Mouse (Mus musculus): ENCODE results near the gene Mlst8. TPM values are rescaled to one million over a fixed set of nuclear protein-coding genes. Genes with fewer than 3 reads are reported as not detected.

The Mlst8 gene
- total and polyA plus RNA-seq, 3 experiments: 10.0 to 24.7 (median 14.0) TPM

DNA sequence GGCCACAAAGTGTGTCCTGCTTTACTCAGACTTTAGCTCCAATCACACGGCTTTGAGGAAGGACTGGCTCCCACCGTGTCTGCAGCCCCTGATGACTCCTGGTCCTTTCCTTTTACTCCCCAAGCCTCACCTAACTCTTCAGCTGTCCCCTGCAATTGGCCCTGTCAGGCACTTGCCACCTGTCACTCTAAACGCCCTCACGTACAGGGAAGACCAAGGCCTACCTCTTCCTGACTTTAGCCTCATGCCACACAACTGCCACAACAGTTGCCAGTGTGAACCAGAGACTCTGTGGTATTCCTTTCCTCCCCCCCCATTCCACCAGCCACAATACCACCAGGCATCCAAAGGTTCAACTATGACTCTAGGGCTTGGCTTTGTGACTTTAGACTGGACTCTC is 41.6 kb upstream of the Mlst8 start:
- in situ Hi-C loops (cut with MboI; ENCODE audit: low pct_ligation_motif_present, low pct_unique_long_range_greater_than_20kb, low sequenced_read_pairs): no loop called here
- Histone ChIP-seq H3K4me3 (replicated peaks in 1 of 3; ENCODE audit: low read depth in 2 of 3, low read length in 2 of 3, poor library complexity in 1 of 3) (no peak overlapping the region), H3K9me3 (replicated peaks; ENCODE audit: low read length) (no peaks in the 10 kb centered on the region), H3K79me2 (replicated peaks; ENCODE audit: control insufficient read depth, extremely low read depth, insufficient read depth, poor library complexity, severe bottlenecking) (peaks cover 43% of the 10 kb centered on the region), H3K36me3 (replicated peaks in 1 of 2; ENCODE audit: control insufficient read depth in 1 of 2, insufficient read depth in 1 of 2, low read length in 1 of 2) (peaks cover 52 to 87% of the 10 kb centered on the region in 2 experiments), H3K27ac (ENCODE audit: insufficient read depth, low read depth) (no peak overlapping the region), H3K4me2 (ENCODE audit: insufficient read depth, low read depth, poor library complexity, severe bottlenecking) (no peak overlapping the region), H3K9ac (ENCODE audit: insufficient read depth, low read depth) (no peak overlapping the region), H3K4me1 (ENCODE audit: control insufficient read depth in 1 of 2, insufficient read depth in 2 of 2) (peaks cover 3 to 13% of the 10 kb centered on the region in 2 experiments; a peak in 3 of 4 replicates), H3K27me3 (replicated peaks) (no peaks in the 10 kb centered on the region)
- dilution Hi-C loops (cut with MboI; ENCODE audit: extremely low pct_ligation_motif_present, extremely low pct_unique_long_range_greater_than_20kb, low sequenced_read_pairs): no loop called here
- DNase-seq (ENCODE audit: extremely low read depth): no peak
- TF ChIP-seq CHD2 (IDR thresholded peaks at IDR 0.05; ENCODE audit: low read length) (no peak), EP300 (IDR thresholded peaks at IDR 0.05; ENCODE audit: low read length) (no peak), NELFE (IDR thresholded peaks at IDR 0.05; ENCODE audit: low read depth, low read length) (no peak), ZKSCAN1 (IDR thresholded peaks at IDR 0.05; ENCODE audit: borderline replicate concordance, low read depth, low read length) (no peak), CHD1 (IDR thresholded peaks at IDR 0.05; ENCODE audit: low read depth, low read length) (no peak), PAX5 (IDR thresholded peaks at IDR 0.05; ENCODE audit: low read length) (no peak), TBP (conservative IDR thresholded peaks at IDR 0.05; ENCODE audit: low read depth, low read length) (no peak), HCFC1 (IDR thresholded peaks at IDR 0.05; ENCODE audit: low read depth, low read length) (no peak), SIN3A (IDR thresholded peaks at IDR 0.05; ENCODE audit: low read length) (no peak), SMC3 (IDR thresholded peaks at IDR 0.05; ENCODE audit: low read depth, low read length) (no peak), RCOR1 (conservative IDR thresholded peaks at IDR 0.05; ENCODE audit: low read depth, low read length) (no peak), JUND (conservative IDR thresholded peaks at IDR 0.05; ENCODE audit: low read depth, low read length) (no peak), MYC (IDR thresholded peaks at IDR 0.05; ENCODE audit: low read depth, low read length) (no peak), GABPA (IDR thresholded peaks at IDR 0.05; ENCODE audit: insufficient replicate concordance, low read depth, low read length) (no peak), POLR2AphosphoS2 (IDR thresholded peaks at IDR 0.05; ENCODE audit: low read depth, low read length) (no peak), BHLHE40 (IDR thresholded peaks at IDR 0.05; ENCODE audit: low read depth, low read length) (no peak), E2F4 (IDR thresholded peaks at IDR 0.05; ENCODE audit: insufficient replicate concordance, low read depth, low read length) (no peak), ZC3H11A (IDR thresholded peaks at IDR 0.05; ENCODE audit: low read depth, low read length) (no peak)

DNA sequence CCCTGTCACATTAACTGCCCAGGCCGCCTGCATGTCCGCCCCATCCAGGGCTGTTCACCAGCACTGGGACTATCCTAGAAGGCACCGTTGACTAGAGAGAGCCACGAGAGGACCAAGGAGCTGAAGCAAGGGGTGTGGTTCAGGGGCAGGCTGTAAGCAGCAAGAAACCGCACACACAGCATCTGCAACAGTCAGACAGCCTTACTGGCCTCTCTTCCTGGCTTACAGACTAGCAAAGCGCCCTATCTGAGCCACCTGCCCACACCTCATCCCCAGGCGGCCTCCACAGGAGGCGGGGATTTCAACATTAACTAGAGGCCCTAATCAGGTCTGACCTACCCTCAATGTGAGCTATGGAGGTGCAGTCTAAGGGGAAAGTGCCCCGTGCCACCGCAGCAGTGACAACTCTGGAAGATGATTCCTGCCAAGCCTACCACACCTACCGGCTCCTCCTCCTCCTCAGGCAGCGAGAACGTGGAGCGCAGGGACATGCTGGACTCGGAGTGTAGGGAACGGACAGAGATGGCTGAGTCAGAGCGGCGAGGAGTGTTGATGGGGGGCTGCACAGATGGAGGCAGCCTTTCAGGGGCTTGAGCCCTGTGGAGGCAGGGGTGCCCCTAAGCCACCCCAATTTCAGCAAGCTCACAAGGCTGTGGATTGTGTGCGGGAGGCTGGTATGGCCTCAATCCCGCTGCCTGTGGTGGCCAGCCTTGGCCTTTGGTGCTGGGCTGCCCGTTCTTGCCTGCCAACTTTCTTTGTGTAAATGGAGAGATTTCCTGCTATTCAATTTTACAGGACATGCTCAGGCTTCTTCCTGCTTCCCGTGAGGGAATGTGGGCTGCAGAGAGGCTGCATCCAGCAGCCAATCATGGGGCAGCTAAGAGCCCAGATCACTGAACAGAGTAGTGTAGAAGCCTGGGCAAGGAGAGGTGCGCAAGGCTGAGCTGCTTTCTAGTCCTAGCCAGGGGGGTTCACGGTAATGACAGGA is 35.7 kb upstream of the Mlst8 start:
- no peak overlapping the region for H3K9ac ChIP-seq (ENCODE audit: insufficient read depth, low read depth)
- dilution Hi-C loops (cut with MboI; ENCODE audit: extremely low pct_ligation_motif_present, extremely low pct_unique_long_range_greater_than_20kb, low sequenced_read_pairs) (no loop called here), in situ Hi-C loops (cut with MboI; ENCODE audit: low pct_ligation_motif_present, low pct_unique_long_range_greater_than_20kb, low sequenced_read_pairs) (no loop called here)
- no peaks in the 10 kb centered on the region for H3K9me3 ChIP-seq (replicated peaks; ENCODE audit: low read length)
- H3K79me2 ChIP-seq (replicated peaks; ENCODE audit: control insufficient read depth, extremely low read depth, insufficient read depth, poor library complexity, severe bottlenecking): 0 out of 2 replicates have a peak, but pooled peaks cover under 1% of the 10 kb centered on the region
- no peaks in the 10 kb centered on the region for H3K4me1 ChIP-seq (ENCODE audit: control insufficient read depth in 1 of 2, insufficient read depth in 2 of 2)
- no peak for DNase-seq (ENCODE audit: extremely low read depth)
- no peak overlapping the region for H3K4me3 ChIP-seq (replicated peaks in 1 of 3; ENCODE audit: low read depth in 2 of 3, low read length in 2 of 3, poor library complexity in 1 of 3)
- H3K36me3 ChIP-seq (replicated peaks in 1 of 2; ENCODE audit: control insufficient read depth in 1 of 2, insufficient read depth in 1 of 2, low read length in 1 of 2): peaks cover 89 to 98% of the 10 kb centered on the region in 2 experiments
- no peaks in the 10 kb centered on the region for H3K27me3 ChIP-seq (replicated peaks)
- no peak overlapping the region for H3K27ac ChIP-seq (ENCODE audit: insufficient read depth, low read depth)
- H3K4me2 ChIP-seq (ENCODE audit: insufficient read depth, low read depth, poor library complexity, severe bottlenecking): no peak overlapping the region
- TF ChIP-seq GABPA (IDR thresholded peaks at IDR 0.05; ENCODE audit: insufficient replicate concordance, low read depth, low read length): no peak
- no peak for TF ChIP-seq MAFK (IDR thresholded peaks at IDR 0.05; ENCODE audit: insufficient replicate concordance, low read length)
- TF ChIP-seq E2F4 (IDR thresholded peaks at IDR 0.05; ENCODE audit: insufficient replicate concordance, low read depth, low read length): no peak
- TF ChIP-seq USF1 (IDR thresholded peaks at IDR 0.05; ENCODE audit: low read depth, low read length): no peak
- TF ChIP-seq JUN (IDR thresholded peaks at IDR 0.05; ENCODE audit: insufficient read depth, low read depth, low read length): no peak
- TF ChIP-seq RCOR1 (conservative IDR thresholded peaks at IDR 0.05; ENCODE audit: low read depth, low read length): no peak
- TF ChIP-seq UBTF (IDR thresholded peaks at IDR 0.05; ENCODE audit: low read depth, low read length): no peak
- TF ChIP-seq TBP (conservative IDR thresholded peaks at IDR 0.05; ENCODE audit: low read depth, low read length): no peak
- no peak for TF ChIP-seq PAX5 (IDR thresholded peaks at IDR 0.05; ENCODE audit: low read length)
- no peak for TF ChIP-seq MYC (IDR thresholded peaks at IDR 0.05; ENCODE audit: low read depth, low read length)

Data from CH12.LX (cell line).